Mouse (Mus musculus) mouse trophoblast stem cell (cell line): ENCODE measurements around the gene Dnajc6.

Experiments used
- in situ Hi-C, 2 experiments: fragments of 300-500 bp; cut with MseI, MboI; formaldehyde crosslinking; loops; 2 replicates in 1 of 2; 3 replicates in 1 of 2; pipeline ENCODE4 v1.15.1; 2025

Dnajc6 gene

GRCm38 (mm10) chr4:101506372-101506771 lies 9.9 kb downstream of the Dnajc6 start:
- in situ Hi-C loops = no loop called here

GRCm38 (mm10) chr4:101507571-101508422 lies 11.3 kb downstream of the Dnajc6 start:
- in situ Hi-C loops = no loop called here

DNA sequence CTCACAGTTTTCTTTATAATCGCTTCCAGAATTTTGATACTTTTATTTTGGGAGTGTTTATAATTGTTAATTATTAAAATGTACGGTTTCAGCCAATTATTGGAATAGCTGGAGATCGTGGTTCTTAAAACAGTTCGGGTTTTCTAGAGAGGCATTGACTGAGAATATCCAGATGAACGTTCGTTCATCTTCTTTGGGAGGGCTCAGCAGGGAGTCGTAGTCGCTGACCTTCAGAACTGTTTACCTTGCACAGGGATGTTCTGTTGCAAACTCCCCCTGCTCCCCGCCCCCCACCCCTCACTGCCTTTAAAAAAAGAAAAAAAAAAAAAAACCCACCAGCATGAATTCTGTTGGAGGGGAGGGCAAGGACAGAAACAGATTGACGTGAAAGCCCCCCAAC lies 12.0 kb downstream of the Dnajc6 start:
- in situ Hi-C loops = no loop called here

- in situ Hi-C loops = no loop called here
Measured at GRCm38 (mm10) chr4:101508851-101509577, 12.6 kb downstream of the Dnajc6 start.

DNA sequence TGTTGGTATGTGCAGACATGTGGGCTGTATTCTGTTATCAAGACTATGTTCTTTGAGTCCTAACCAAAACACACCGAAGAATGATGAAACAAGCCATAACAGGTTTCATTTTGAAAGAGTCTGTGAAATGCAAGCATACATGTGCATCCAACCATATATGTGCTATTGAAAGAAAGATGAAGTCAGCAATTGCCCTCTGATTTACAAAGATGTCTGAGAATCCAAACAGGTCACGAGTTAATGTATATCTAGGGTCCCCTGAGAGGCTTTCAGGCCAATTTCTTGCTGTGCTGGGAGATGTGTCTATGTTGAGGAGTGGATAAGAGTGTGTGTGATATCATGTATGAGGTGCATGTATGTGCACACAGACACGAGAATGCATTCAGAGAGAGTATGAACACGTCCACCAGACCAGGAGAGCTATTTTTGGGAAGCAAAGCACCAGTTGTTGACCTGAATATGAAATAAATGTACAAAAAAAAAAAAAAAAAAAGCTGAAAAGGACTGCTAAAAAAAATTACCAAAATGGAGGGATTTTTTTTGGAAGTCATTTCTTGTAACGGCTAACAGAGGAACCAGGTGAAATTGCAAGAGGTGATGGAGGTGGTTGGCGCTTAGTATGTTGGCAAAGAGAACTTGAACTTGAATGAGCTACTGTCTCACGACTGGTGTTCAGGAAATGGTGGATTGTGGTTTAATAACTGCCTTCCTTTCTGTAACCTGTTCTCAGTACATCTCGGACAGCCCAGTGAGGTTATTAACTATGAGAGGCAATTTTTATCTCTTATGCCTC lies 13.9 kb downstream of the Dnajc6 start:
- in situ Hi-C loops = no loop called here

DNA sequence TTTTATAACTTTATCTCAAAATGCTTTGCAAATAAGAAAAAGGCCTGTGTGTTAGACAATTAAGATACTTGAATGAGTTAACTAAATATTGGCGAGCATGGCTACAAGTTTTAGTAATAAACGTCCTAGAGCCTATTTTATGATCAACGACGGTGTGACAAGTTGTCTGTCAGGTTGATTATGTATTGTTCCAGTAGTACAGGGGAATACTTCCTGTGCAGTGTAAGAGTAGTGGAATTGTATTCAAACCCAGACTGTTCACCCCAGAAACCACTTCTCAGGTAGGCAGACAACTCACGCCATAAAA lies 14.4 kb downstream of the Dnajc6 start:
- in situ Hi-C loops = no loop called here

- in situ Hi-C loops = no loop called here
Measured at GRCm38 (mm10) chr4:101511768-101512521, 15.5 kb downstream of the Dnajc6 start.

GRCm38 (mm10) chr4:101513251-101513650 lies 16.8 kb downstream of the Dnajc6 start:
- in situ Hi-C loops = no loop called here

- in situ Hi-C loops = no loop called here
Measured at GRCm38 (mm10) chr4:101515853-101516252, 19.4 kb downstream of the Dnajc6 start.

DNA sequence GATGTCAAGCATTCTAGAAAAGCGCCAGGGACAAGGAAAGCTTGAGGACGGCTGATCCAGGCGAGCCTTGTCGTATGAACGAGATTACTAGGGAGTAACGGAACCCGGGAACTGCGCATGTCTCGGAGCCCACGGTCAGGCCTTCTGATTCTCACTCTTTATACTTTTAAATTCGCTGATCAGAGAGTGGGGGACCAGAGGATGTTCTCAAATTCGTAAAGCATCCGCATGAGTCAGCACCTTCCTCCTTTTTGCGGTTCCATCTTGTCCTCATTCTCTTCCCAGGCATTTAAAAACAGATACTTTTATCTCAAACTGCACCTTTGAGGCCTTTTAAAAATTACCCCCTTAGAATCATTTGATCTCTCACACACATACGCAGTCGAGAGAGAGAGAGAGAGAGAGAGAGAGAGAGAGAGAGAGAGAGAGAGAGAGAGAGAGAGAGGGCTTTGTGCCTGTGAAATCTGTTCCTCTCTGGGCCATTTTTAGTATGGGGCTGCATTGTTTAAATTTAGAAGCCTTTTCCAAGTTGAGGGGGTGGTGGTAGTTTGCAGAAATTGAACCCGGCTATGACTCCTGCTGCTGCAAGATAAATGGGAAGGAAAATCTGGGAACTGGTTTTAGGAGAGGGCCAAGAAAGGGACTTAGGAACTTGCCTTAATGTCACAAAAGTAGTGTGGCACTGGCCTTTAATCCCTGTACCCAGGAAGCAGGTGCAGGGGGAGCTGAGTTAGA lies 20.2 kb downstream of the Dnajc6 start:
- in situ Hi-C loops = no loop called here

DNA sequence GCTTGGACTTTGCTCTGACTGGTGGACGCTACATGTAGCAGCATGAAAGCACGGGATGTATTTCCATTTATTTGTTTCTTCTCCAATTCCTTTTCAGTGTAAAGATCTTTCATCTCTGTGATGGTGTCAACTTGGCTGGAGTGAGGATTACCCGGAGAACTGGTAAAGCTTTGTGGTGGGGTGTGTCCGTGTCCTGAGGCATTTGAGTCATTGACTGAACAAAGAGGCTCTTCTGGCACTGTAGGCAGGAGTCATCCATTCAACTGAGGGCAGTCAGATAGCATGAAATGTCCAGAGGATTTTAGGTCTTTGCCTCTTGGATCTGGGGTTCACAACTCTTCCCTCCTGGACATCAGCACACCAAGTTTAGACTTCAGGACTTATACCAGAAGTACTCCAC lies 35.5 kb downstream of the Dnajc6 start:
- in situ Hi-C loops = no loop called here

- in situ Hi-C loops = no loop called here
Measured at GRCm38 (mm10) chr4:101540516-101540915, 44.1 kb downstream of the Dnajc6 start.

DNA sequence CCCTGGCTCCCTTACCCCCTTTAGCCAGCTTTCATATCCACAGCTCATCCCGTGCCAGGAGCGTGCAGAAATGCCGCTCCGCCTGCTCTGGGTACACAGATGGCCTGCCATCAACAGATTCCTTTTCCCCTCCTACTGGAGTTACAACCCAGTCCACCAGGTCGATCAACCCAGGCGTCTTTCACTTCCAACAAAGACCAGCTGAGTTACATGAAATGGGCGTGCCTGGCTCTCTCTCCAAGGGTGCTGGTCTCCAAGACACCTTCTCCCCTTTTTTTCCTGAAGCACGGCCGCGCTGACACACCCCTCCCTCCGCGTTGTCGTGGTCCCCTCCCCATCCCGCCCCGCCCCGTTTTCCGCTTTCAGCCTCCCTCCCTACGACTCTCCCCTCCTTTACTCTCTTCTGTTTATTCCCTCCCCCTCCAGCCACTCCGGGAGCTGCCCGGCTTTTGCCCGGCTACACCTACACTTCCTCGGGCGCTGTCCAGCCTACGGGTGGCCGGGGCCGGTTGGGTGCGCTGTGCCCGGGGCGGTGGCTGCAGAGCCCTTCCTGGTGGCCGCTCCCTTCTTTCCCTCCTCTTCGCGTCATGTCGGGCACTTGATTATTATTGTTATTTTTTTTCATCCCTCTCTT lies 53.6 kb downstream of the Dnajc6 start:
- in situ Hi-C loops = no loop called here

GRCm38 (mm10) chr4:101550671-101551161 lies 54.3 kb downstream of the Dnajc6 start:
- in situ Hi-C loops = no loop called here

DNA sequence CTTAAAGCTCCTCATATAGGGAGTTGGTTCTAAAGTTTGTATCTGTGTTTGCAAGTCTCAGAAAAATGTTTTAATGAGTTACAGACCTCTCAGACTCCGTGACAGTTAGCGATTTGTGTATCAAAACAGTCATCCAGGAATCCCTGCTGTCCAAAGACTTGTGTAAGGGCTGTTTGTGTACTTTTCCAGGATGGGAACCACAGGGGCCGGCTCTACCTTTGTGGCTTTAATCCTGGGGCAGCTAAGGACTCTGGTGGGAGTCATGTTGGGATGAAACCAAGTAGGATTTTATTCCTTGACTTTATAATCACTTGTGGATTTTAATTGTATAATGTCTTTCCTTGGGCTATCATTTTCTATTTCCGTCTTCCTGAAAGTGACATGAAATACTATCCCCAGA lies 55.0 kb downstream of the Dnajc6 start:
- in situ Hi-C loops = no loop called here

- in situ Hi-C loops = no loop called here
Measured at GRCm38 (mm10) chr4:101552372-101552771, 55.9 kb downstream of the Dnajc6 start.

DNA sequence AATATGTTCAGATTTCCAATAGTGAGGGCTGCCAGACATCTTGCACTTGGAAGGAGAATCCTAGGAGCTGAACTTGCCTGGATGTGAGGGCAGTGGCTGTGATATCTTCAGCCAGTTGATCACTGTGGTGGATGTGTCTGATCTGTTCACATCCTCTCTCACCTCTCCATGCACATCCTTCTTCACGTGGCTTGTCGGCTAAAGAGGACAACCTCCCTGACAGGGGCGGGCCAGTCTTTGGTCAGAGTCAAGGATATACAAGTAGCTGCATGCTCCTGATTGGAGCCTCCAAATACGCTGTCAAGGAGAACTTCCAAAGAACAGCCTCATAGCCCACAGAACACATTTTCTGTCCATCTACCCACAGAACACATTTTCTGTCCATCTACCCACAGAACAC lies 58.6 kb downstream of the Dnajc6 start:
- in situ Hi-C loops = no loop called here

GRCm38 (mm10) chr4:101560137-101560536 lies 63.7 kb downstream of the Dnajc6 start:
- in situ Hi-C loops = no loop called here

GRCm38 (mm10) chr4:101562836-101563235 lies 66.4 kb downstream of the Dnajc6 start:
- in situ Hi-C loops = no loop called here

DNA sequence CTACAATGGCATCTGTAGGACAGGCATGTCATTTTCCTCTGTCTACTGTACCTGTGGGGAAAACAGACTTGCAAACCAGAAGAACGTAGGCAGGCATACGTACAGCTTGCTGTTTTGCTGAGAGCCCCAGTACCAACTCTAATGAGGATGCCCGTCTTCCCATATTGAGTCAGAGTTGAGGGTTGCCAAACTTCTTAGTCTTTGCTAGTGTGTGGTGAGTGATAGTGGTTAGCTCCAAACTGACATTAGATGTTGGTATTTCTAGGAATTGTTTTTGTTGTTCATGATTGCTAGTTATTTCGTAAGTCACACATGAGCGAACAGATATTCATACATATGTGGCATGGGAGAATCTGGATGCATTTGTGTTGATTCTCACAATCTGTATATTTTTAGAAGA lies 67.2 kb downstream of the Dnajc6 start:
- in situ Hi-C loops = no loop called here
